Mouse (Mus musculus): ENCODE results near the gene Poldip3. TPM values are rescaled to one million over a fixed set of nuclear protein-coding genes. Genes with fewer than 3 reads are reported as not detected.

Gene Poldip3
- total RNA-seq, 4 experiments from 2014 or later = 23.5 to 27.1 (median 26.2) TPM

- DNase-seq (ENCODE audit: low spot score) = no peak
Observed at GRCm38 (mm10) chr15:83088495-83089428, 60.4 kb downstream of the Poldip3 start.

DNA sequence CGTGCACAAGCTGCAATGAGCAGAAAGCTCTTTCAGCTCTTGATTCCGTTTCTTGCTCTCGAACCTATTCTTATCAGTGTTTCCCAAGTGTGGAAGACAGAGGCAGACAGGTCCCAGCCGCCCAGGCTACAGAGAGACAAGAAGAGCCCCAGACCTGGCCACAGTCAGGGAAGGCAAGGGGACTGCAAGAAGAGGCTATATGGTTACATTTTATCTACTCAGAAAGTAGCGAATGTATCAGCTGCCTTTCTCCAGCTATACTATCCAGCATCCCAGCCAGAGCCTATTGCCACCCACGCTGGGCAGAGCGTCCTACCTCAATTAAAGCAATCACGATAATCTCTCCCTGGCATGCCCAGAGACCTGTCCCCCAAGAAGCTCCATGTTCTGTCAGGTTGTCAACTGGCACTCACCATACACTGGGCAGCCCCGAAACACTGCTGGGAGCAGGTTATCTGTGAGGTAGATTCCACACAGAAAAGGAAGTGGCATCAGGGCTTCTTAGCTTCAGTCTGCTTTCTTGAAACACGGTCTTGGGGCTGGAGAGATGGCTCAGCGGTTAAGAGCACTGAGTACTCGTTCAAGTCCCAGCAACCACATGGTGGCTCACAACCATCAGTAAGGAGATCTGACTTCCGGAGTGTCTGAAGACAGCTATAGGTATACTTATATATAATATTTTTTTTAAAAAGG is 62.4 kb downstream of the Poldip3 start:
- no peak for DNase-seq (ENCODE audit: low spot score)

DNA sequence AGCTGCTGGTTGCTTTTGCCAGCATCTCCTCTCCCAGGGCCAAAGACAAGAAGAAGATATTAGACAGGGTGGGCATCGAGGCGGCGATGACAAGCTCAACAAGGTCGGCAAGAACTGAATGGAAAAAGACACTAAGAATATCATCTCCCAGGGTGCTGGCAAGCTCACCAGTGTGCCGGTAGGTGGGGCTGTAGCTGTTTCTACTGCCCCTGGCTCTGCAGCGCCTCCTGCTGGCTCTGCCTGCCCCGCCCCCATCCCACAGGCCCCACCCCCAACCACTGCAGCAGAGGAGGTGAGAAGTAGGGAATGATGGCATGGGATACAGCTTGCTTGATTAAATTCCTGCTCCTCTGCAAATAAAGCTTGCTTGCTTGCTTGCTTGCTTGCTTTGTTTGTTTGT is 63.3 kb downstream of the Poldip3 start:
- peak; percentile 33 for DNase-seq (ENCODE audit: low spot score)

- DNase-seq (ENCODE audit: low spot score) = peak; percentile 61
Observed at GRCm38 (mm10) chr15:83084022-83084640, 65.1 kb downstream of the Poldip3 start.

DNA sequence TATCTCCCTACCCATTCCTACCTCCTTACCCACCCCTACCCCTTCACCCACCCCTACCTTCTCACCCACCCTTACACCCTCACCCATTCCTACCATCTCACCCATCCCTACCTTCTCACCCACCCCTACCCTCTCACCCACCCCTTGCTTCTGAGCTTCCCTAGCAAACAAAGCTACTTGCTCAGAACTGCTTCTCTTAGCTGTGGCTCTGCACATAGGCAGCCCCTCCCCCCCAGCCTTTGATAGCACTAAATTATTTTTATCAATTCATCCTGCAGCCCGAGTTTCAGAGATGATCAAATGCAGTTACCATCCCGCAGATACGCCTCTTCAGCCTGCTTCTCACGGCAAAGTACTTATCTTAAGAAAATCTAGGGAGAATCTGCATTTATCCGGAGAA is 65.7 kb downstream of the Poldip3 start:
- no peak for DNase-seq (ENCODE audit: low spot score)

Other genes starting within 250 kb of the Poldip3 start
- 10 to 100 TPM; 56.2 to 63.4 (median 59.7) TPM for gene Tcf20, start 161.5 kb downstream of the Poldip3 start, total RNA-seq (2022)
- 1 to 10 TPM; 1.1 to 4.8 (median 1.5) TPM for gene Nfam1, start 116.1 kb downstream of the Poldip3 start, total RNA-seq (2022)
- gene Serhl, start 59.9 kb downstream of the Poldip3 start, total RNA-seq (2022) = 10 to 100 TPM; 47.4 to 64.0 (median 62.0) TPM
- 10 to 100 TPM; 38.9 to 42.7 (median 40.5) TPM for gene Rrp7a, start 26.6 kb downstream of the Poldip3 start, total RNA-seq (2022)
- 100 to 1,000 TPM in 2 of 4 experiments, 10 to 100 TPM in 2; 81.4 to 113 (median 96.2) TPM for gene Cyb5r3, start 23.2 kb upstream of the Poldip3 start, total RNA-seq (2022)
- gene A4galt, start 102.4 kb upstream of the Poldip3 start, total RNA-seq (2022) = 1 to 10 TPM; 4.2 to 8.7 (median 5.8) TPM
- gene Arfgap3, start 200.9 kb upstream of the Poldip3 start, total RNA-seq (2022) = 10 to 100 TPM; 10.2 to 11.8 (median 11.1) TPM

Measured in heart, adult 8-10 months (tissue).